Mouse (Mus musculus) spleen, adult 2 months (tissue): ENCODE results near the gene Echdc1.

ENCODE experiments used
- CTCF ChIP-seq: fragments of 200-500 bp; IDR thresholded peaks from 2 replicates; pipeline ENCODE4 v1.5.1; 2011; ENCODE audit warnings: mild to moderate bottlenecking, inconsistent platforms; ENCODE audit not compliant: insufficient read depth, insufficient read length, insufficient replicate concordance; ENCODE audit errors: extremely low read depth
- POLR2A ChIP-seq: fragments of 200-500 bp; IDR thresholded peaks from 2 replicates; pipeline ENCODE4 v1.6.1; 2011; ENCODE audit warnings: low read depth, low read length, inconsistent platforms

- TF ChIP-seq POLR2A (no peak), CTCF (no peak)
Measured at GRCm38 (mm10) chr10:29302230-29302629, 10.7 kb upstream of the Echdc1 start.
